Mouse (Mus musculus) cerebellum, adult 18-20 months (tissue): ENCODE data around the gene Dnajc17.

ENCODE experiments used
- DNase-seq, 2 experiments: peaks; one replicate each; pipeline ENCODE4 v3.0.0; 2021

Gene Dnajc17

GRCm38 (mm10) chr2:119156681-119157572, 51.7 kb downstream of the Dnajc17 start, which contains the start of gene Rmdn3:
Gene Rmdn3 (minus strand): TSS chr2:119157034.
- DNase-seq: peak; percentile 95 to 98

GRCm38 (mm10) chr2:119156081-119156680, 52.4 kb downstream of the Dnajc17 start:
- peak in 1 of 2 experiments; percentile 36 for DNase-seq

- no peak for DNase-seq
Measured at GRCm38 (mm10) chr2:119155388-119155787, 53.2 kb downstream of the Dnajc17 start.

DNA sequence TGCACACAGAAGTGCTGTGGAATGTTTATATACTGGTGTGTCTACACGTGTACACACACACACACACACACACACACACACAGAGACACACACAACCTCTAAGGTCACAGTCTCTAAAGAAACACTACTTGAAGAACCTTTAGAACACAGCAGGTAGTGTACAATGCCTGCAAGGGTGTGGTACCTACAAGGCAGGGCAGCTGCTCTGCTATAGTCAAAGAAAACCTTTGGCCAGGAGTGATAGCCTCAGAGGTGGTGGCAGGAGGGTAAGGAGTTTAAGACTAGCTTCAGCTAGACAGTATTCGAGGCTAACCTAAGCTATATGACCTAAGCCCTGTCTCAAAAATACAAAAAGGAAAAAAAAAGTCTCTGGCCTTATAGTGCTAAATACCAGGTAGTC, 53.9 kb downstream of the Dnajc17 start:
- DNase-seq: no peak

- DNase-seq: no peak
Measured at GRCm38 (mm10) chr2:119152255-119152654, 56.3 kb downstream of the Dnajc17 start.

GRCm38 (mm10) chr2:119147775-119148174, 60.8 kb downstream of the Dnajc17 start:
- DNase-seq: no peak

DNA sequence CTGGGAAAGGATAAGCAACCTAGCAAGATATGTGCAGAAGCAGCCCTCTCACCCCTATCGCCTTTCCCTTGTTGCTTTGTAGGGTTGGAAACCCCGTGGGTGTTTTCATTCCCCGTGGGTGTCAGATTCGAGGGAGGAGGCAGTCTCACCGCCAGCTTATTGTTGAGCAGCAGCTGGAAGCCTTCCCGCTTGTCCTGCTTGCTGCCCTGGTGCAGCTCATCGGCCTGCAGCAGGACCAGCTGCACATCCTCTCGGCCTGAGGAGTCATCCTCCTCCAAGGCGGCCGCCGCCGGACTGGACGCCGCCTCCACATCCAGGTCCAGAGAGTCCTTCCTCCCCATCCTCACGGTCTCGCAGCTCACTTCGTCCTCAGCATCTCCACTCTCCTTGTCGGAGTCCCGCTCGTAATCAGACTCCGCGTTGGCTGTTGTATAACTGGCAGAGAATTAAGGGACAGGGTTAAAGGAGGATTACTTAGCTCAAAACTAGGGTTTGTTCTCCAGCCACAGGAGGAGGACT, 61.4 kb downstream of the Dnajc17 start:
- DNase-seq: no peak

DNA sequence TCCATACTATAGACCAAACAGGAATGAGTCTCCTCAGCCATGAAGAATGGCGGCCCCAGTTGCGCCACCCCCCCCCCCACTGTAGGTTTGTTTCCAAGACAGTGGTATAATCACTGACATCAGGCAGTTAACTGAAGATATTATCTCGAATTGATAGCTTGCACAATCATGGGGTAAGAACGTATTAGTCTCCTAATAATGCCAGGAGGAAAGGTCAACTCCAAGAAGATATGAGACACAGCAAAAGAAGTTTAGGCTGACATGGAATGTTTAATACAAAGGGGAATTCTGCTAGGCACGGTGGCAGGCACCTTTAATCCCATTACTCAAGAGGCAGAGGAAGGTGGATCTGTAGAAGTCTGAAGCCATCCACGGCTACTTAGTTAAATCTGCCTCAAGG, 62.2 kb downstream of the Dnajc17 start:
- DNase-seq: no peak

GRCm38 (mm10) chr2:119145199-119145598, 63.4 kb downstream of the Dnajc17 start:
- no peak for DNase-seq

DNA sequence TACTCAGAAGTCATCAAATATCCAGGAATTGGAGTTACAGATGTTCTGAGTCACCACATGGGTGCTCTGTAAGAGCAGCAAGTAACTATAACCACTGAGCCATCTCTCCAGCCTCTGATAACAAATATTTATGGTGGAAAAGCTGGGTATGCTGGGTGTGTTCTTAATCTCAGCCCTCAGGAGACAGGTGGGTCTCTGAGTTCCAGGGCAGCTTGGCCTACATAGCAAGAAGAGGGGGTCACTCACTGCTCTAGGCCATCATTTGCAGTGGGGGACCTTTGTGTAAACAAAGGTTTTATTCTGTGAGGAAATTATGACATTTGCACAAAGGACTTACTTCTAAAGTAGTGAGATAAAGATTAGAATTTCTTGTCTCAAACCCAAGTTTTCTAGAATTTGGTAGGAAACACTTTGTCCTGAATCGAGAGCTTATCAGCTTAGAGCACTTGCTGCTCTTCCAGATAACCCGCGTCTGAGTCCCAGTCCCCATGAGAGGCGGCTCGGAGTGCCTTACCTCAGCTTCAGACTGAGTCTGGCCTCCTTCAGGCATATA, 72.2 kb downstream of the Dnajc17 start:
- DNase-seq: no peak
